Mouse (Mus musculus) cerebellum, adult 2 months (tissue): ENCODE measurements around the gene Tnfsfm13.

Experiments used
- CTCF ChIP-seq: fragments of 200-500 bp; IDR thresholded peaks from 2 replicates; pipeline ENCODE4 v1.5.1; 2011; ENCODE audit warnings: low read depth, mild to moderate bottlenecking, control low read depth, low read length, moderate library complexity, borderline replicate concordance; ENCODE audit not compliant: insufficient read depth
- POLR2A ChIP-seq: fragments of 200-500 bp; IDR thresholded peaks from 2 replicates; pipeline ENCODE4 v1.6.1; 2011; ENCODE audit warnings: low read length, control low read depth, borderline replicate concordance; ENCODE audit not compliant: insufficient read depth

DNA sequence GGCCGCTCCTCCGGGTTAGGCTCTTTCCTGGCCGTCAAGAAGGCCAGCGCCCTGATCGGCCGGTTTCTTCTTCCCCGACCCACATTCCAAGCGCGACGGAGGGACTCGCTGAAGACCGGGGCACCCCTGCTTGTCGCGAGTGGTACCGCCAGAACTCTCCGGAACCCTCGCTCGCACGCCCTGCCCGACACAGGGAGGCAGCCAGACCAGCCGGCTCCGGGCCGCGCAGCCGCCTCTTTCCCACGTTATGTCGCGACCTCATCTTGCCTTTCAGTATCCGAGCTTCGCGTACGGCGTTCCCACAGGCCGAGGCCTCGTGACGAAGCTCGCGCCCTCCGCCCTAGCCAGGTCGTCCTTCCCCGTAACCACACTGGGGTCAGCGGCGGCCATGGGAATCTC is 24.2 kb downstream of the Tnfsfm13 start:
- no peak for TF ChIP-seq CTCF
- TF ChIP-seq POLR2A, result no peak
